Mouse (Mus musculus): Measurements from ENCODE around the gene Smco4.

DNA sequence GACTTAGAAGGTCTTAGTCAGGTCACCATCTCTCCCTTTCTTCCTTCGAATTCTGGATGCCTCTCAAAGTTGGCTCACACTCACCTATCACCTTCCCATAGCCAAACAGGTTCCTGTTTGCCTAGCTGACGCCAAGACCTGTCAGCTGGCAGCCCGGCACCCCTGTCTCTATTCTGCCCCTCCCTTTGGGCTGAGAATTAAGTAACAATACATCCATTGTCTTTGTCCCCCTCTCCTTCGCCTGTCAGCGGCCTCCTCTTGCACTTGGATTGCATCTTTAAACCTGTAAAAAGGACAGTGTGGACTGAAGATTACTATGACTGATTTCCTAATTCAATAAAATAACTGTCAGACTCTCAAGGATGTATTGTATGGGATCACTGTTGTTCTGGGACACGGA, 34.6 kb downstream of the Smco4 start:
- TF ChIP-seq CTCF (IDR thresholded peaks at IDR 0.05; ENCODE audit: low read depth) (no peak), EP300 (IDR thresholded peaks at IDR 0.05; ENCODE audit: low read depth) (no peak)
